Mouse (Mus musculus): ENCODE data around the gene Sox15.

Gene Sox15

GRCm38 (mm10) chr11:69635471-69635870 lies 19.6 kb upstream of the Sox15 start:
- DNase-seq (ENCODE audit: low spot score): no peak

DNA sequence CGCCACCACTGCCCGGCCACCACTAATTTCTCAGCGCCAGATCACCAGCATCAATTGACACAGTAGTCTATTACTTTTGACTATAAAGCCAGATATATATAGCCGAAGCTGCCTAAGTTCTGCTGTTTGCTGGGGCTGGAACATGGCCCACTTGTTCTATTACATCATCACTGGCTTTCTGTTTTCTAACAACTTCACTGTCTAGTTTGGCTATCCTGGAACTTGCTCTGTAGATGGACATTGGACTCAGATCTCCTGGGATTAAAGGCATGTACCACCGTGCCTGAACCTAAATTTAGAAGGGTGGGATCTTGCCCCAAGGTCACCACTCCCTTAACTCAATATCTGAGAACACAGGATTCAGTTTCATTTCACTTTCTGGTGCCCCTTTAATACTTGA lies 9.3 kb upstream of the Sox15 start:
- no peak for DNase-seq (ENCODE audit: low spot score)

GRCm38 (mm10) chr11:69653399-69653798 lies 1.7 kb upstream of the Sox15 start:
- DNase-seq (ENCODE audit: low spot score): no peak

GRCm38 (mm10) chr11:69654760-69655159 lies 354 bp upstream of the Sox15 start:
- DNase-seq (ENCODE audit: low spot score): no peak

GRCm38 (mm10) chr11:69656065-69656455 lies 946 bp downstream of the Sox15 start:
- no peak for DNase-seq (ENCODE audit: low spot score)

DNA sequence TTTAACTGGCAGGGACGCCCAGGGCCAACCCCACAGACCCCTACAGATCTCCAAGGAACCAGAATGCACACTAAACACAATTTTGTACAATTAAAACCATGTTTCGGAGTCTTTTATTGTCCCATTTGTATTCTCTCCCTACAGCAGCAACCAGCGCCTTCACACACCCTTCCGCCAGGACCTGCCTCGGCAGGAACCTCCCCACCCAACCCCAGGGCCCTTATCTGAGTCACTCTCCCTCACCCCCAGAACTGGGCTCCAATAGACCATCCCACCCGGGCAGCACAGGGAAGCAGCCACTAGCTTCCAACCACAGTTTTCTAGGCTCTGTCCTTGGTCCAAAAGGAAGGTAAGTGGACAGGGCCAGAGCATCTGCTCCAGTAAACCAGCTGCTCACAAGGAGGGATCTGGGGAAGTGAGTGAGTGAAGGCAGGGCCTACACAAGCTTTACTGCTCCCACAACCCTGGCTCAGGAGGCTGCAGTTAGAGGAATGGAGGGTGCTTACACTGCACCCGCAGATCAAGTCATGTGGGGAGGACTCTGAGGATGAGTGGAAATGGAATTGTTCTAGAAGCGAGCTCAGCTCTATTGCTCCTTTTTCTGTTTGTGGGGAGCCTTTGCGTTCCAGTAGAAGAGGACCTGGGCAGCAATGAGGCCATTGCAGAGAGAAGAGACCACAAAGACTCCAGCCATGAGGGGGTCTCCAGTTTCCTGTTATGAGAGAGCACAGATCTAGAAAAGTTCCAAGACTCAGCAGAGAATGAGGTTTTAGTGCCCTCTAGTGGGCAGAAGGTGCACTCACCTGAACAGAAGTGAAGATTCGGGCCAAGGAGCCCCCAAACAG lies 1.7 kb downstream of the Sox15 start:
- peak; percentile 70 for DNase-seq (ENCODE audit: low spot score)

- DNase-seq (ENCODE audit: low spot score): no peak
Observed at GRCm38 (mm10) chr11:69657462-69657881, 2.4 kb downstream of the Sox15 start.

DNA sequence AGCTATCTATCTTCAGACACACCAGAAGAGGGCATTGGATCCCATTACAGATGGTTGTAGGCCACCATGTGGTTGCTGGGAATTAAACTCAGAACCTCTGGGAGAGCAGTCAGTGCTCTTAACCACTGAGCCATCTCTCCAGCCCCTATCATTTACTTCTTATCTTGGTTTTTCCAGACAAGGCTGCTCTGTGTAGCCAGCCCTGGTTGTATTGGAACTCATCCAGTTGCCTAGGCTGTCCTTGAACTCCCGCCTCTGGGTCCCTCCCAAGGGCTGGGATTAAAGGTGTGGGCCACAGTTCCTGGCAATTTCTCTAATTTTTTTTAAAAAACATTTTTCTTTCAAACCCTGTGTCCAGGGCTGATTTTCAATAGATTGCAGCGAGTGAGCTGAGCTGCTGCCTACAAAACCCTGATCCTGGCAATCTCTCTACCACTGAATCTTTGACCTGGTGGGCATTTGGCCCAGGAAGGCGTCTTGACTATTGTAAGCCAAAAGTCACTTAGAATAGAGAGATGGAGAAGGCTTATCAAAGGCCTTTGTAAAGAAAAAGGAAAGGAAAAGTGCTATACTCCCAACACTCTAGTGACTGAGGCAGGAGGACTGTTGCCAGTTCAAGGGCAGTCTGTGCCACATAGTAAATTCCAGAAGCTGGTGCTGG lies 6.2 kb downstream of the Sox15 start:
- DNase-seq (ENCODE audit: low spot score): peak; percentile 46

DNA sequence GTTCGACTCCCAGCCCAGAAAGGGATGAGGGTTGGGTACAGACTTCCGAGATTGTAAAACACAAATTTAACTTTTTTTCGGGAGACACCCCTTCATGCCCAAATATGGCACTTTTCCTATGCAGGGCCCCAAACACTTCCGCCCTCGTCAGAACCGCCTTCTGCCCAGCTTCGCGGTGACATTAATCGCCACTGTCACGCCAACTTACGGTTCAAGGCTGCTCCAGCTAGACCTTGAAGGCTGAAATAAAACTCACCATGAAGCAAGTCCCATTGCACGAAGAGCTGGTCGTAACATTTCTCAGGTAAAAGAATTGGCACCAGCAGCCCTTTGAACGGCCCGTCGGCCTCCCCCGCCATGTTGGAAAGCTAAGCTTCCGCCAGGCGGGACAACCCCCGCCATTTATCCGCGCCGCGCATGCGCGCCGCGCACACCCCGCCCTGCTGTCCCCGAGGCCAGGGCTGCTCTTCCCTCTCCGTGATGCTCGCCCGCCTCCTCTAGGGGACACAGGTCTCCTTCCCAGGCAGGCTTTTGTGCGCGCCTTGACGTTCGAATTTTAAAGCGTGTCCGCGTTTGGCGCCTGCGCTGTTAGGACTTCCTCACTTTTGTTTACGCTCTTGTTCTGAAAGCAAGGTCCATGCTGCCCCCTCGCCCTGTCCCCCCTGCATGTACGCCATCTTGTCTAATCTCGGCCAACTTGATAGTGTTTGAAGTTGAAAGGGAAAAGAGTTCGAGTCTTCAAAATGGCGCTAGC lies 7.3 kb downstream of the Sox15 start, which contains the start of gene Mpdu1:
TSS of gene Mpdu1 (minus strand) at position 430 of the 754 bp plus-strand sequence.
- peak; percentile 91 for DNase-seq (ENCODE audit: low spot score)

- no peak for DNase-seq (ENCODE audit: low spot score)
Observed at GRCm38 (mm10) chr11:69662967-69663671, 8.0 kb downstream of the Sox15 start.

- no peak for DNase-seq (ENCODE audit: low spot score)
Observed at GRCm38 (mm10) chr11:69663795-69664194, 8.7 kb downstream of the Sox15 start.

- no peak for DNase-seq (ENCODE audit: low spot score)
Observed at GRCm38 (mm10) chr11:69664841-69665240, 9.7 kb downstream of the Sox15 start.

DNA sequence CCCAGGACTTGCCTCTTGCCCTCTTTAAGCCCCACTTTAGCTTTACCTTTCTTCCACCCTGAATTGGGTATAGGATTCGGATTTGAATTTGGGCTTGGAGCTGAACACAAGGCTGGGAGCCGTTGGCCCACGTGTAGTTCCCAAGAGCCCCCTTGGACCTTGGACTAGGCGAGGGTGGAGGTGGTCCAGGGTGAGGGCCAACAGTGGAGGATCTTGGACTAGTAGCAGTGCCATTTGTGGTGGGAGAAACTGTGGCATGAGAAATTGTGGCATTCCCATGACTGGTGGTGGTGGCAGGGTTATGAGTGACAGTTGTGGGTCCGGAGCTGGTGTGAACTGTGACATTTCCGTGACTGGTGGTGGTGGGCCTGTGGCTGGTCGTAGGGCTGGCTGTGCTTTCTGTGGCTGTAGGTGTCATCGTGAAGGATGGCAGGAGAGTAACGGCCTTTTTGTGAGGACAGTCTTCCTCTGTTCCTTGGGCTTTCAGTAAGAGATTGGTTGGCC lies 10.4 kb downstream of the Sox15 start:
- DNase-seq (ENCODE audit: low spot score): no peak

DNA sequence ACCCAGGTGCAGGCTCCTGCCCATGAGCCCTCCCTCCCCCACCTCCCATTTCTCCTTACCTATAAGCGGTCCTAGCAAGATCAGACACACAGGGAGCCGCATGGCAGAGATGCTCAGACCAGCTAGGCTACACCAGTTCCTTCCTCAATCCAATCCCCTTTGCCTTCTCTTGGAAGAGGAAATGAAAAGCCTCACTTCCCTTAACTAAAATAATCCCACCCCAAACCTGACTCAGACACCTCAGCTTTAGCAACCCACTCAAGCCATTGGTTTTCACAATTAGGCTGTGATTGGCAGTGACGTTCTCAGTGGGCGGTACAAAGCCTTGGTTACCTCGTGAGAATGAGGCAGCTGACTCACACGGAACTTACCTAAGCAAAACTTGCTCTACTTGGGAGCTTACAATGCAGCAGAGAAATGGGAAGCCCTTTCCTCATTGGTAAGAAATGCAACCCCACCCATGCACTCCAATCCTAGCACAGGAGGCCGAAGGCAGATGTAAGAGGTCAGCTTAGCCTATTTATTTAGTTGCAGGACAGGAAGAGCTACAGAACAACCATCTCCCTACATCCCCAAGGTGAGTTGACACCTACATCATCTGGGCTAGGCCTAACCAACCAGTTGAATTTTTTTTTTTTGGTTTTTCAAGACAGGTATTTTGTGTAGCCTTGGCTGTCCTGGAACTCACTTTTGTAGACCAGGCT lies 11.0 kb downstream of the Sox15 start, which contains the start of gene Cd68:
TSS of gene Cd68 (minus strand) at position 193 of the 704 bp plus-strand sequence.
- peak; percentile 60 for DNase-seq (ENCODE audit: low spot score)

- no peak for DNase-seq (ENCODE audit: low spot score)
Observed at GRCm38 (mm10) chr11:69666665-69667005, 11.5 kb downstream of the Sox15 start.

DNA sequence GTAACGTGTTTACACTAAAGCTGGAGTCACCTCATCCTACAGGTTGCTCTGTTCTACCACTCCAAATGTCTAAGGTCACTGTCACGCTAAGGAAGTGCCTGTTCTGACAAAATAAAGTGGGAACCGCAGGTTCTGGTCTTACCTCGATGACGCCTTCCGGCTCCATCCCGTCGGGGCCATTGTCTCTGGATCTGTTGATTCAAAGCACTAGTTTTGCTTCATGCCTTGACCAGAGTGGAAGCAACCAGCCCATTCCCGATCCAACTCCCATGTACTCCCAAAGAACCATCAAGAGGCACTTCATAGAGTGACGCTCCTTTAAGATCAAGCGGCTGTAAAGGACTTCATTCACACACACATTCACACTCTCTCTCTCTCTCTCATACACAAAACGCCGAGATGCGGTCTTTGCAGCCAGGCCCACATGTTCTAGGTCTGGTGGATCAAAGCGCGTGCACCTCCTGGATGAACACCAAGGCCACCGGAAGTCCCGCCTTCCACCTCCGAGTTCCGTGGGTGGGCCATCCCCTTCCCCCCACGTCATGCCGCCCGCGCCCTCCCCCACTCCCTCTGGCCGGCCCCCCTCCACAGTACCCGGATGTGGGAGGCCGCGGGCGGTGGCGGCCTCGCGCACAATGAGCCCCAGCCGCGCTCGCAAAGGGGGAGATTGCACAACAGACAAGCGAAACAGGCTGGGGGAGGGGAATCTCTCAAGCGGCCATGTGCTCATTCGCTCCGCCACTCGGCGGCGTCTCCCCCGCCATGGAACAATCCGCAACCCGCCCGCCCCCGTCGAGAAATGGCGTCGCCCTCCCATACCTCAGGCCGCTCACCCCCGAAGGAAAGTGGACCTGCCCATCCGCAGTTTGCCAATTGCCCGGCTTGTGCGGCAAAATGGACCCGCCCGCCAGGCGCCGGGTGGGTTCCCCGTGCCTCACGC lies 15.9 kb downstream of the Sox15 start:
- peak; percentile 89 for DNase-seq (ENCODE audit: low spot score)

DNA sequence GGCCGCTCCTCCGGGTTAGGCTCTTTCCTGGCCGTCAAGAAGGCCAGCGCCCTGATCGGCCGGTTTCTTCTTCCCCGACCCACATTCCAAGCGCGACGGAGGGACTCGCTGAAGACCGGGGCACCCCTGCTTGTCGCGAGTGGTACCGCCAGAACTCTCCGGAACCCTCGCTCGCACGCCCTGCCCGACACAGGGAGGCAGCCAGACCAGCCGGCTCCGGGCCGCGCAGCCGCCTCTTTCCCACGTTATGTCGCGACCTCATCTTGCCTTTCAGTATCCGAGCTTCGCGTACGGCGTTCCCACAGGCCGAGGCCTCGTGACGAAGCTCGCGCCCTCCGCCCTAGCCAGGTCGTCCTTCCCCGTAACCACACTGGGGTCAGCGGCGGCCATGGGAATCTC lies 16.6 kb downstream of the Sox15 start:
- no peak for DNase-seq (ENCODE audit: low spot score)

GRCm38 (mm10) chr11:69672211-69672706 lies 17.1 kb downstream of the Sox15 start, which contains the start of gene Eif4a1:
Gene Eif4a1, minus strand, starts transcription at chr11:69672423.
- DNase-seq (ENCODE audit: low spot score): peak; percentile 100

DNA sequence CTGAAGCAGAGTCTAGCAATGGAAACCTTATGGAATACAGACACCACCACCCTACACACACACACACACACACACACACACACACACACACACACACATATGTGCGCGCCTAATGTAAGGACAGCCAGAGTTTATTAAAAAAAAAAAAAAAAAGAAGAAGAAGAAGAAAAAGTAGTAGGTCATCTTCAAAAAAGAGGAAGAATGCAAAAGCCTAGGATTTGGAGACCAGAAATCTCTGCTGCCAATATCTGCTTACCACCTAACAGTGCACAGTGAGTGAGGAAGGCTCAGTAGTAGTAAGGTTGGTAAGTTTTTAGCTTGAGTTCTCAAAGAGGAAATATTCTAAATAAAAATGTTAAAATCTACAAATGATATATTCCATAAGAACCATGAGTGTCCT lies 24.0 kb downstream of the Sox15 start:
- DNase-seq (ENCODE audit: low spot score): no peak

All from c-Kit-positive CD71-positive TER-119-positive erythroid progenitor cells, embryonic 14.5 days (primary cell).